14 mouse cellular contexts compared by ENCODE assay signal in genomic region chr3:107869097-107869496, GRCm38 (mm10). TPM values are rescaled to one million over a fixed set of nuclear protein-coding genes. Genes with fewer than 3 reads are reported as not detected.
DNase-seq lines count a peak whose midpoint lies in the region; ATAC-seq lines count a peak whose summit lies in the region.
"Had no signal": no experiment of that assay in that cellular context is flagged by ENCODE, and none has a peak within 500 bp of the region (broad histone marks: within the 10 kb centered on the region; RNA-seq: fewer than 3 reads in every experiment).

No protein-coding gene starts in this region.

- H3K36me3 ChIP-seq in hindbrain, embryonic 10.5 days, result no peaks in the 10 kb centered on the region
- no peaks in the 10 kb centered on the region for H3K36me3 ChIP-seq in hindbrain, embryonic 16.5 days (ENCODE audit: control insufficient read depth, insufficient read depth, low read length)
- no peaks in the 10 kb centered on the region for H3K36me3 ChIP-seq in forebrain, embryonic 15.5 days
- H3K36me3 ChIP-seq in limb, embryonic 13.5 days, result no peaks in the 10 kb centered on the region
- H3K36me3 ChIP-seq: embryonic facial prominence, embryonic 12.5 days; stomach, embryonic 15.5 days had no signal

- H3K27ac ChIP-seq in hindbrain, embryonic 10.5 days, result peak overlapping the region; percentile 60
- no peak overlapping the region for H3K27ac ChIP-seq in hindbrain, embryonic 16.5 days (ENCODE audit: low read depth, low read length)
- H3K27ac ChIP-seq in forebrain, embryonic 15.5 days (replicated peaks), result peak overlapping the region; percentile 68
- no peak overlapping the region for H3K27ac ChIP-seq in limb, embryonic 13.5 days
- H3K27ac ChIP-seq: embryonic facial prominence, embryonic 12.5 days; stomach, embryonic 15.5 days had no signal

- no peak overlapping the region for H3K9ac ChIP-seq in hindbrain, embryonic 16.5 days (ENCODE audit: low read depth, low read length)
- 0 out of 2 replicates have a peak overlapping the region, but pooled peaks have one; percentile 1 for H3K9ac ChIP-seq in forebrain, embryonic 15.5 days (replicated peaks)
- peak overlapping the region; percentile 43; the same call in 1 of the 2 replicates for H3K9ac ChIP-seq in limb, embryonic 13.5 days
- H3K9ac ChIP-seq: embryonic facial prominence, embryonic 12.5 days; stomach, embryonic 15.5 days had no signal

- DNase-seq in hindbrain, embryonic 10.5 days (ENCODE audit: low spot score), result no peak
- DNase-seq in Muller cell, postnatal 12 days (ENCODE audit: inconsistent ontology term), result peak; percentile 67
- no peak for DNase-seq in MN1 (ENCODE audit: low spot score)
- DNase-seq in kidney, postnatal 25 days, result no peak
- no peak for DNase-seq in adrenal gland, adult 8-10 months
- DNase-seq: gastrocnemius, postnatal 36 days had no signal

- H3K27me3 ChIP-seq in hindbrain, embryonic 10.5 days (ENCODE audit: insufficient read depth, poor library complexity, severe bottlenecking), result peaks cover 7% of the 10 kb centered on the region; the same call in 1 of the 2 replicates
- no peaks in the 10 kb centered on the region for H3K27me3 ChIP-seq in hindbrain, embryonic 16.5 days (replicated peaks; ENCODE audit: control insufficient read depth, insufficient read depth, low read length)
- no peaks in the 10 kb centered on the region for H3K27me3 ChIP-seq in forebrain, embryonic 15.5 days
- H3K27me3 ChIP-seq in limb, embryonic 13.5 days, result no peaks in the 10 kb centered on the region
- H3K27me3 ChIP-seq: stomach, embryonic 15.5 days had no signal

- ATAC-seq in hindbrain, embryonic 16.5 days, result no peak
- peak; percentile 72 for ATAC-seq in forebrain, embryonic 15.5 days (replicated peaks)
- no peak for ATAC-seq in limb, embryonic 13.5 days (ENCODE audit: low FRiP score, low read depth)

- no peak overlapping the region for H3K4me3 ChIP-seq in hindbrain, embryonic 10.5 days
- H3K4me3 ChIP-seq in hindbrain, embryonic 16.5 days (ENCODE audit: low read length), result no peak overlapping the region
- no peak overlapping the region for H3K4me3 ChIP-seq in forebrain, embryonic 15.5 days
- no peak overlapping the region for H3K4me3 ChIP-seq in limb, embryonic 13.5 days
- H3K4me3 ChIP-seq: embryonic facial prominence, embryonic 12.5 days; stomach, embryonic 15.5 days had no signal

- no peaks in the 10 kb centered on the region for H3K9me3 ChIP-seq in hindbrain, embryonic 10.5 days
- H3K9me3 ChIP-seq in hindbrain, embryonic 16.5 days (ENCODE audit: control insufficient read depth, low read length), result no peaks in the 10 kb centered on the region
- H3K9me3 ChIP-seq in forebrain, embryonic 15.5 days, result no peaks in the 10 kb centered on the region
- H3K9me3 ChIP-seq in limb, embryonic 13.5 days, result no peaks in the 10 kb centered on the region
- H3K9me3 ChIP-seq: embryonic facial prominence, embryonic 12.5 days; stomach, embryonic 15.5 days had no signal

- peaks cover 14% of the 10 kb centered on the region for H3K4me1 ChIP-seq in hindbrain, embryonic 10.5 days (replicated peaks)
- peaks cover 4% of the 10 kb centered on the region; the same call in 1 of the 2 replicates for H3K4me1 ChIP-seq in hindbrain, embryonic 16.5 days (ENCODE audit: control insufficient read depth, insufficient read depth, low read depth, low read length)
- H3K4me1 ChIP-seq in forebrain, embryonic 15.5 days, result peaks cover 12% of the 10 kb centered on the region
- peaks cover 21% of the 10 kb centered on the region for H3K4me1 ChIP-seq in limb, embryonic 13.5 days

- H3K4me2 ChIP-seq in hindbrain, embryonic 16.5 days (ENCODE audit: low read length), result no peak overlapping the region
- no peak overlapping the region for H3K4me2 ChIP-seq in forebrain, embryonic 15.5 days (replicated peaks)
- H3K4me2 ChIP-seq in limb, embryonic 13.5 days (replicated peaks), result 0 out of 2 replicates have a peak overlapping the region, but pooled peaks have one; percentile 28
- H3K4me2 ChIP-seq: embryonic facial prominence, embryonic 12.5 days; stomach, embryonic 15.5 days had no signal

- WGBS in hindbrain, embryonic 10.5 days, result 16% methylated on average over 7 of the region's 7 CpGs
- 9% methylated on average over 7 of the region's 7 CpGs for WGBS in hindbrain, embryonic 16.5 days
- 5% methylated on average over 7 of the region's 7 CpGs for WGBS in forebrain, embryonic 15.5 days
- 27% methylated on average over 7 of the region's 7 CpGs for WGBS in limb, embryonic 13.5 days

RNA-seq across cellular contexts. Expression of gene Eps8l3, which starts 7.9 kb away (rescaled TPM):
- polyA plus RNA-seq in hindbrain, embryonic 10.5 days (2016; fragmentation: Nextera tagmentation; extraction: Ambion mirVana), result not detected in 2 replicates
- polyA plus RNA-seq in hindbrain, embryonic 16.5 days (2015; fragmentation: Nextera tagmentation; extraction: Ambion mirVana), result not detected in 2 replicates
- not detected in 2 replicates for polyA plus RNA-seq in forebrain, embryonic 15.5 days (2015; fragmentation: Nextera tagmentation; extraction: Ambion mirVana)
- polyA plus RNA-seq in limb, embryonic 13.5 days (2015; fragmentation: Nextera tagmentation; extraction: Ambion mirVana), result 0.38 TPM in 1 of 2 replicates, not detected in the other
- not detected for total RNA-seq in adrenal gland, adult 8-10 months (2022)
- total RNA-seq: gastrocnemius, postnatal 36 days; hematopoietic stem cell, adult 5-6 weeks; layer of hippocampus, postnatal 36 days had no signal
- polyA plus RNA-seq: embryonic facial prominence, embryonic 12.5 days; lung, embryonic 16.5 days had no signal

RNA-seq across cellular contexts. Expression of gene Gstm5, which starts 26.5 kb away (rescaled TPM):
- 219 and 233 TPM in 2 replicates for polyA plus RNA-seq in hindbrain, embryonic 10.5 days (2016; fragmentation: Nextera tagmentation; extraction: Ambion mirVana)
- polyA plus RNA-seq in hindbrain, embryonic 16.5 days (2015; fragmentation: Nextera tagmentation; extraction: Ambion mirVana), result 270 and 292 TPM in 2 replicates
- 175 and 184 TPM in 2 replicates for polyA plus RNA-seq in forebrain, embryonic 15.5 days (2015; fragmentation: Nextera tagmentation; extraction: Ambion mirVana)
- polyA plus RNA-seq in limb, embryonic 13.5 days (2015; fragmentation: Nextera tagmentation; extraction: Ambion mirVana), result 260 TPM in 2 replicates
- total RNA-seq in adrenal gland, adult 8-10 months (2022), result 10 to 100 TPM; 28.1 to 51.7 (median 37.1) TPM

Comparison
In these comparisons a context has a peak if more than half of its experiments do, and no peak if none do; other contexts are left out.
1. H3K27ac ChIP-seq: peak in hindbrain, embryonic 10.5 days (single experiment) and forebrain, embryonic 15.5 days (single experiment); none in hindbrain, embryonic 16.5 days (single experiment) and limb, embryonic 13.5 days (single experiment).